Mouse (Mus musculus): ENCODE data around the gene Adk.

Adk gene

DNA sequence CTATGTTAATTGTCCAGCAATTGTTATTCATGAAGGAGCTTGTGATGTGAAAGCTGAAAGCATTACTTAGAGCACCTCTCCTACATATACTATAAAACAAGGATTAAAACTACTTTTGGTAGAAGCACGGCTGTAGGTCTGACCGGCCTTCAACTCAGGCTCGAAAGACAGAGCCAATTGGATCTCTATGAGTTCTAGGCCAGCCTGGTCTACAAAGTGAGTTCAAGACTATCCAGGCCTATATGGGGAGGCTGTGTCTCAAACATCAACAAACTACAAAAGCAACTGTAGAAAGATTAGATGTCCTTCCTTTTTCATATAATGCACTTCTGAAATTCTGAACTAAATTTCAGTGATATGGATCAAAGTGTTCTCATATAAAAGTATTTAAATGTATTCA, 113.7 kb downstream of the Adk start:
- DNase-seq (ENCODE audit: low spot score) = no peak

- no peak for DNase-seq (ENCODE audit: low spot score)
Measured at GRCm38 (mm10) chr14:21173973-21174745, 121.8 kb downstream of the Adk start.

DNA sequence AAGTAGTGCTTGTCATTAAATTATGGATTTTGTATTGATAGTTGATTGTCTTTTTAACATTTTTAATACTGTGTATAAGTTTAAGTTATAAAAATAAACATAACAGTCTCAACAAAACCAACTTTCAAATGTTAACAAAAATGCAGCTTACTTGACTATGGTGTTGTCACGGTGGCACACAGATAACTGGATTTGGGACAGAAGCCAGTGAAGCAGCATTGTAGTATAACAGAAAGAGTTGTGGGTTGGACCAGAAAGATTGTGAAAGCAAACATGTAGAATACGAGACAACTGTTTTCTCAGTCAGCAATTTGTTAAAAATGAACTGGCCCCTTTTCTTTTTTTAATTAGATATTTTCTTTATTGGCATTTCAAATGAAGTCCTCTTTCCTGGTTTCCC, 122.4 kb downstream of the Adk start:
- DNase-seq (ENCODE audit: low spot score) = no peak

DNA sequence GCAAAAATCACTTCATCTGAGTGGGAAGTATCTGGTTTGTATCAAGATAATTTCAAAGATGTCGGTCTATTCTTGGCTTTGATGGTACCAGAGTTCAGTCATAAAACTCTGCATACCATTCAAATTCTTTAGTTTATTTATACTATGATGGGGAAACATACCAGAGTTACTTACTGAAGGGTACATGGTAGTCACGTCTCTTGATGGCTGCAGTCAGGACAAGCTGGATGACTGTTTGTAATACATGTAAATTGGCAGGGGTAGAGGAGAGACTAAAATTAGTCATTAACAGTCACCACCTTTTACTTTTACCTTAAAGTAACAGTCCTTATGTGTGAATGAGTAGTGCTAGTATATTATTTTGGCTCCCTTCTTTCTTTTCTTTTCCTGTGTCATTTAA, 125.4 kb downstream of the Adk start:
- DNase-seq (ENCODE audit: low spot score) = no peak

- no peak for DNase-seq (ENCODE audit: low spot score)
Measured at GRCm38 (mm10) chr14:21178356-21178755, 126.0 kb downstream of the Adk start.

DNA sequence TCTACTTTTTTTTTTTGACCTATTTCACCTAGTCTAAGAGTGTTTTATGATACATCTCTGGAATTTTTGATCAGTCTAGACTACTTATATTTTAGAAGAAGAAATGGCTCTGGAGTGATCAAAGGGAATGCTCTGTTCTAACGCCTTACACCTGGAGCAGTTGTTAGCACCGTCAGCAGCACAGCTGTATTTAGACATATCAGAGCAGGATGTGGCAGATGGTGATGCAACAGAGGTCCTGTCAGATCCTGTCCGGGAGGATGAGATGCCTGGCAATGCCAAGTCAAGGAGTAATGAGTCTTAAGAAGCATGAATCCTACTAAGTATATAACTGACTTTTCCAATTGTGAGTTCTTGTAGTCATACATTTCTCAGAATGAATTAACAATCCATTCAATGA, 128.7 kb downstream of the Adk start:
- DNase-seq (ENCODE audit: low spot score) = no peak

- DNase-seq (ENCODE audit: low spot score) = no peak
Measured at GRCm38 (mm10) chr14:21191966-21192365, 139.6 kb downstream of the Adk start.

DNA sequence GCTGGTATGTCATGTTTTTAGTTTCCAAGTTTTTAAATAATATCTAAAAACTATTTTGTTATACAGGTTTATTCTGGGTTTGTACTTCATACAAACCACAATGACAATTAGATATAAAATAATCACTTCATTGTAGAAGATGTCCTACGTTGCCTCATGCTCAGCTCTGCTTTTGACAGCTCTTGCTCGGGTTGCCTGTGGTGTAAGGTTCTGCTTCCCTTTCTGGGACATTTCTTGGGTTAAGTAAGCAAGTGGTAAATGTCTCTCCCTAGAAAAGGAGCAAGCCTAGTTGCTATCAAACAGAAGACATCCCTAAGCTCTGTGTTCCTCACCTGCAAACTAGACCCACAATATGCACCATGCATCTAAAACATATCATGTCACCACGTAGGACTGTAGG, 140.4 kb downstream of the Adk start:
- DNase-seq (ENCODE audit: low spot score) = no peak

DNA sequence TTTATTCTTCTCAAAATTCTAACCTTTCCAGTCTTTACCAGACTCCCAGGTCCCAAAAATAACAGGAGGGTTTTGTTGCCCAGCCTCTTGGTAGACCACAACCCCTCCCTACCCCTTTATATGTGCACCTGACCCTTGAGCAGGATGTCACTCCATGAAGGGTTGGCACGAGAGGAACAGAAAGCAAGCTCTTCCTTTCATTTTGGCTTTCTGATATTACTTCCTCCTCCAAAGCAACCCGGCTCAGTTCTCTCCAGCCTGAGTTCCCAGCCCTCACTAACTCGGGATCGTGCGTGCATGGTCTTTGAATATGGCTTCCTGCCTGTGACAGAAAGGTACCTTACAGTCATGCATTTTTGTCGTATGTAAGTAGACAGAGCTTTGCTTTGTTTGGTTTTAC, 142.0 kb downstream of the Adk start:
- DNase-seq (ENCODE audit: low spot score) = no peak

GRCm38 (mm10) chr14:21200850-21201249, 148.5 kb downstream of the Adk start:
- no peak for DNase-seq (ENCODE audit: low spot score)

DNA sequence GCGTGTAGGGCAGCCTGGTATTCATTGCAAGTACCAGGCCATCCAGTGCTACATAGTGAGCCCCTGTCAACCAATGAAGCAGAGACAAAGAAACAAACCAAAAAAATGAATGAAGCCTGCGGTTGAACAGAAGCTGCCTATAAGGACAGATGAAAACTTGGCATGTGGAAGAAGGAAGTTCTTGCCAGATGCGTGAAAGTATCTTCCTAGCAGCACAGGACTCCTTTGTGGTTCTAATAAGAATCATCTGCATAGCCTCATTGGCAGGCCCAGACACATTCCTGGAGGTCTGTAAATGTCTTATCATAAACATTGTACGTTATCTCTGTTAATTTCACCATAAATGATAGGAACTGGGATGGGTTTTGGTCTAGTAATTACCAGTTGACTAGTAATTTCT, 154.1 kb downstream of the Adk start:
- no peak for DNase-seq (ENCODE audit: low spot score)

GRCm38 (mm10) chr14:21221574-21222138, 169.3 kb downstream of the Adk start:
- DNase-seq (ENCODE audit: low spot score) = no peak

GRCm38 (mm10) chr14:21222206-21222605, 169.8 kb downstream of the Adk start:
- peak; percentile 22 for DNase-seq (ENCODE audit: low spot score)

- DNase-seq (ENCODE audit: low spot score) = no peak
Measured at GRCm38 (mm10) chr14:21223456-21223855, 171.1 kb downstream of the Adk start.

DNA sequence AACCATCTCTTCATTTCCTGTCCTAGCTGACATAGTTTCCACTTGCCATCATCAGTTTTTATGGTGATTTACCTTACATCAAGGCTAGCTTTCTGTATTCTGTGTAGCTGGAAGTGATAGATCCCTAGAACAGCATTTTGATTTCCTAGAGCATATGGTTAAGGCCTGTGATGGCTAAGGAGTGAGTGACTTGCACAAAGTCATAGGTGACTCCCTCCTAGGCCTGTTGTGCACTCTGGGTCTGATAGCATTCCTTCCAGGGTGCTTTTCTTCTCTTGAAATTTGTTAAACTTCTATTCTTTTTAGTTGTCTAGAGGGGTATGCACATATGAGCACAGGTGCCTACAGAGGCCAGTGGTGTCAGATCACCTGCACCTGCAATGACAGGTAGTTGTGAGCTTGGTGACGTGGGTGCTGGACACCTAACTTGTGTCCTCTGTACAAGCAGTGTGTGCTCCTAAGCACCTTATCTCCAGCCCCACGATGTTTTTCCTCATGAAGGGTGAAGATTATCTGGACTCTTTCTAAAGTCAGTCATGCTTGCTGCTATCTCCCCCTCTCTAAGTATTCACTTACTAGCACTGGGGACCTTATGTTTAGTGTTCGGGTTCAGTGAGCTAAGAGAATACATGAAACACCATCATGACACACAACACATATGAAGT, 171.7 kb downstream of the Adk start:
- DNase-seq (ENCODE audit: low spot score) = no peak

- DNase-seq (ENCODE audit: low spot score) = no peak
Measured at GRCm38 (mm10) chr14:21237051-21237450, 184.7 kb downstream of the Adk start.

- DNase-seq (ENCODE audit: low spot score) = no peak
Measured at GRCm38 (mm10) chr14:21241105-21241504, 188.7 kb downstream of the Adk start.

DNA sequence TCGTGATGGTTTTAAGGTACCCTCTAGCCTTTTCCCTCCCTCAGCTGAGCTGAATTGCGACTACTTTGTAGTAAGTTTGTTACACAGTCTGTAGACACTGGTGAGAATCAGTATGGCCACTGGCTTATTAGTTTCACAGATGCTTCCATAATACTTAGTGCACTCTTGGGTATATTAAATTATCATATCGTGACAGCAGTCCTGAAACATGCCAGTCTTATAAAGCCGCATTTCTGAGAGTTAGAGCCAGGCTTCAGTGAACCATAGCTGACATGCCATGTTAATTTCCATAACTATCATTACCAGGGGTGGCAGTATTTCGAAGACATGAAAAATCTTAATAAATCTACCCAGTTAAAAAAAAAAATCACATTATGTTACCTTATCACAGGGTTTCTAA, 199.0 kb downstream of the Adk start:
- no peak for DNase-seq (ENCODE audit: low spot score)

DNA sequence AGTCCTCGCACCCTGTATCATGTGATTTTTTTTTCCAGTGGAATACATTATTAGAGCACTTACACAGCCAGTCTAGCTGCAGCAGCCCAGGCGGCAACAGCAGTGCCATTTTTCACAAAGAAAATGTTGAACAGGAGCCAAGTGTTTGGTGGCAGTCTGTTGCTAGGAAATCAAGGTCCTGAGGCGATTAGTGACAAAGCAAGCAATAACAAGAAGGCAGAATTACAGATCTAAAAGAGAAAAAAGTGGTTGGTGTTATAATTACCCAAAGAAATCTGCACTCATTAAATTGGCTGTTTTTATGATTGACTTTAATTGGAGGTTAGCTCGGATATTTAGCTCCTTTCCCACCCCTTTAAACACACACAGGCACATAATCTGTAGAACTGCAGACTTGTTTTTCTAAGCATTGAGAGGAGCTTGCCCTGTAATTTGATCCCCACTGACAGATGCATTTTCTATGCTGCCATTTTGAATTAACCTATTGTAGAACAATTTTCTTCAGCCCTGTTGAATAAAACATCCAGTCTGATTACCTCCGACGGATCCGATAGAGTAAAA, 200.0 kb downstream of the Adk start:
- DNase-seq (ENCODE audit: low spot score) = peak; percentile 65

DNA sequence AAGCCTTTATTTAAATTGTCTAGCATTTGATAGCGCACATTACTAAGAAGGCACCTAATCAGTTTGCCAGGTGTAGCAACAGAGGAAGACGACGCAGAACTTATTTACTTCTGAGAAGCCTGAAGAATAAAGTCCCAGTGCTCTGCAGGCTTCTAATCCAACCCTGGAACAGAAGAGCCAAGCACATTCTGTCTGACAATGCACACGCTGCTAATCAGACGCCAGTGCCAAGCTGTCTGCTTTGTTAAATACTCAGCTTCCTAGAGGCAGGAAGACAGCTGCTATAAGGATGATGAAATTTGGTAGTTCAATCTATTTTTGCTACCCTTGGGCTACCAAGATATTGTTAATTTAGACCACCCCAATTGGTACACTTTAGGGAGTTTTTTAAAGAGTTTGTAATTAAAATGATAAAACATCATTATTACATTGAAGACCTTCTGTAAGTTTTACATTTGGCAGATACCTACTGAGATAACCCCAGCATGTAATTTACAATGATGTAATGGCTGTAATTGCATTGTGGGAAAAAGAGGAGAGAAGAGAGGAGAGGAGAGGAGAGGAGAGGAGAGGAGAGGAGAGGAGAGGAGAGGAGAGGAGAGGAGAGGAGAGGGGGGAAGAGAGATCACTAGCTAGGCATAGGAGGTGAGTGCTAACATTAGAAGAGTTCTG, 201.1 kb downstream of the Adk start:
- DNase-seq (ENCODE audit: low spot score) = no peak

- DNase-seq (ENCODE audit: low spot score) = no peak
Measured at GRCm38 (mm10) chr14:21253993-21254339, 201.6 kb downstream of the Adk start.

DNA sequence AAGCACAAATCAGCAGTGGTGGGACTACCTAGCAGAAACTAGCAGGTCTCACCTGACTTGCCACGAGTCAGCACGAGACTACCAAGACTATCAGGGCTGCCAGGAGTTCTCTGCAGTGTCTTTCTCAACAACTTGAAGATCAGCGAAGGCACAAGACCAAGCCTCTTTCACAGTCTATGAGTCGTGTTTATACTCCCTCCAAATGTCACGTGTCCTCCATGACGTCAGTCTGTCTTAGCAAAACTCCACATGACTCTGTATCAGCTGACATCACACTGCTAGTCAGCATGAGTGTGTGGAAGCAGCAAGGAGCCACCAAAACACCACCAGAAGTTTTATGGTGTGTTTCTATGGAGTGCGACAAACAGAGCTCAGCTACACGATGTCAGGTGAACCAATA, 215.9 kb downstream of the Adk start:
- DNase-seq (ENCODE audit: low spot score) = no peak

- no peak for DNase-seq (ENCODE audit: low spot score)
Measured at GRCm38 (mm10) chr14:21271472-21271871, 219.1 kb downstream of the Adk start.
